Mouse (Mus musculus) heart, embryonic 13.5 days (tissue): Measurements from ENCODE around the gene Wipf2. TPM values are rescaled to one million over a fixed set of nuclear protein-coding genes. Genes with fewer than 3 reads are reported as not detected.
"Not testable (repeated sequence)": the region's sequence is repeated elsewhere in the genome, so short reads cannot be mapped to it uniquely, and the experiment has no call there.

Source experiments
- ATAC-seq: fragments of 200-750 bp; cut with Nextera tagmentation; 2 replicates; pipeline ENCODE4 v1.8.0; 2017; ENCODE audit warnings: moderate TSS enrichment; ENCODE audit not compliant: insufficient number of reproducible peaks, low FRiP score, low TSS enrichment; ENCODE audit errors: extremely low read depth
- H3K27ac ChIP-seq: fragments of 300-500 bp; sonication (generic); replicated peaks from 2 replicates; pipeline ENCODE4 v1.5.1; 2015; ENCODE audit warnings: moderate library complexity, mild to moderate bottlenecking, inconsistent platforms
- H3K27me3 ChIP-seq: fragments of 300-500 bp; sonication (generic); replicated peaks from 2 replicates; pipeline ENCODE4 v1.6.1; 2015; ENCODE audit warnings: mild to moderate bottlenecking, inconsistent platforms
- H3K36me3 ChIP-seq: fragments of 300-500 bp; sonication (generic); 2 replicates; pipeline ENCODE4 v1.6.1; 2015; ENCODE audit warnings: mild to moderate bottlenecking, inconsistent platforms
- H3K4me1 ChIP-seq: fragments of 300-500 bp; sonication (generic); 2 replicates; pipeline ENCODE4 v1.6.1; 2015; ENCODE audit warnings: inconsistent platforms
- H3K4me2 ChIP-seq: fragments of 300-500 bp; sonication (generic); 2 replicates; pipeline ENCODE4 v1.6.1; 2015; ENCODE audit warnings: inconsistent platforms, mild to moderate bottlenecking, moderate library complexity
- H3K4me3 ChIP-seq: fragments of 300-500 bp; sonication (generic); 2 replicates; pipeline ENCODE4 v1.5.1; 2015; ENCODE audit warnings: moderate library complexity, mild to moderate bottlenecking, inconsistent platforms
- H3K9ac ChIP-seq: fragments of 300-500 bp; sonication (generic); 2 replicates; pipeline ENCODE4 v1.6.1; 2015; ENCODE audit warnings: inconsistent platforms, mild to moderate bottlenecking, moderate library complexity
- H3K9me3 ChIP-seq: fragments of 300-500 bp; sonication (generic); 2 replicates; pipeline ENCODE4 v1.6.1; 2016; ENCODE audit warnings: inconsistent platforms
- WGBS: fragments of 180-500 bp; shearing (Covaris S2); methylation state at CpG from one replicate; pipeline ENCODE4 v1.1.7; 2015; ENCODE audit warnings: mixed read lengths; 5-methylcytosine and 5-hydroxymethylcytosine counted together
- polyA plus RNA-seq: library from polyadenylated mRNA; unstranded; fragments of >200 nt; fragmentation: Nextera tagmentation; extraction: Ambion mirVana; gene quantifications from 2 replicates; pipeline ENCODE4 v1.2.1, GENCODE M21; 2015

The Wipf2 gene
- polyA plus RNA-seq, 1 experiment from 2014 or later, result 2.6 TPM

DNA sequence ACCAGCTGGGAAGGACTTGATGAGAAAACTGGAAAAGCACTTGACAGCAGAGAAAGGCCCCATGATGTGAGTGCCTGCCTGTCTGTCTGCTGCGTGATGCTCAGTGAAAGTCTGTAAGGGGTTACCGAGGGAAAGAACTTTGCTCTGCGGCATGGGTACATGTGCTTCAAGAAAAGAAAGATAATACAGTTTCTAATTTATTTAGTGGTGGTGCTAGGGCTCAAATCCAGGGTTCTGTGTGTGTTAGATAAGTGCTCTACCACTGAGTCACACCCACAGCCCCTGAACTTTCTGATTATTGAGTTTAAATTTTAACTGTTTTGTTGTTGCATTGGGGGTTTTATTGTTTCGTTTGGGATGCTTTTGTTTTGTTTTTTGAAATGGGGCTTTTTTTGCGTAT is 48.1 kb downstream of the Wipf2 start:
- ATAC-seq, result no peak
- Histone ChIP-seq H3K4me3 (no peak overlapping the region), H3K36me3 (peaks cover 60% of the 10 kb centered on the region), H3K9ac (no peak overlapping the region), H3K27me3 (no peaks in the 10 kb centered on the region), H3K9me3 (no peaks in the 10 kb centered on the region), H3K4me2 (no peak overlapping the region), H3K4me1 (peaks cover 34% of the 10 kb centered on the region), H3K27ac (no peak overlapping the region)
- 76% methylated on average over 5 of the region's 5 CpGs for WGBS

DNA sequence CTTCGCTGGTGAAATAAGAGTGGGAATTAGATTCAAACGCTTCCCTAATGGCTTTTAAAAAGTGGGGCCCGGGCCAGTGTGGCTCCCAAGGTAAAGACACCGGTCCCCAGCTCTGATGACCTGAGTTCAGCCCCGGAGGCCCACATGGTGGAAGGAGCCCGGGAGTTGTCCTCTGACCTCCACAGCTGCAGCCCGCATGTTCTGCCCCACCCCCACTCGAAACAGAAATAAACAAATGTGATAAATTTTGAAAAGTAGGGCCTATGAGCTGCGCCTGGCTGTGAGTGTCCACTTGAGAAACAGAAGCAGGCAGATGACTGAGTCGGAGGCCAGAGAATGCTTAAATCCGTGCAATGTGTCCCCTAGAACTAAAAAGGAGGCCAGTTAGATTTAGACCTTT is 50.8 kb downstream of the Wipf2 start:
- no peak for ATAC-seq
- Histone ChIP-seq H3K27me3 (no peaks in the 10 kb centered on the region), H3K27ac (no peak overlapping the region), H3K4me1 (peaks cover 34% of the 10 kb centered on the region), H3K36me3 (peaks cover 86% of the 10 kb centered on the region), H3K9ac (no peak overlapping the region), H3K4me3 (no peak overlapping the region), H3K9me3 (no peaks in the 10 kb centered on the region), H3K4me2 (no peak overlapping the region)
- 75% methylated on average over 11 of the region's 11 CpGs for WGBS

DNA sequence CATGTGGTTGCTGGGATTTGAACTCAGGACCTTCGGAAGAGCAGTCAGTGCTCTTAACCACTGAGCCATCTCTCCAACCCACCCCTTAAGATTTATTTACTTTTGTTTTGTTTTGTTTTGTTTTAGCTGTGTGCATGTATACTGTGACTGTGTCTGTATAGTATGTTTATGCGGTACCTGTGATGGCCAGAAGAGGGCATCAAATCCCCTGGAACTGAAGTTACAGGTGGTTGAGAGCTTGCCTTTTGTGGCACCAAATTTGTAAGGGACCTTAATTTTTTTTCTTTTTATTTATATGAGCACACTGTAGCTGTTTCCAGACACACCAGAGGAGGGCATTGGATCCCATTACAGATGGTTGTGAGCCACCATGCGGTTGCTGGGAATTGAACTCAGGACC is 52.9 kb downstream of the Wipf2 start:
- not testable (repeated sequence) for H3K27me3 ChIP-seq, H3K4me3 ChIP-seq, ATAC-seq, H3K9ac ChIP-seq, H3K4me2 ChIP-seq, H3K27ac ChIP-seq, H3K9me3 ChIP-seq
- peaks cover 20% of the 10 kb centered on the region for H3K4me1 ChIP-seq
- WGBS, result 89% methylated on average over 3 of the region's 3 CpGs
- peaks cover 95% of the 10 kb centered on the region for H3K36me3 ChIP-seq

DNA sequence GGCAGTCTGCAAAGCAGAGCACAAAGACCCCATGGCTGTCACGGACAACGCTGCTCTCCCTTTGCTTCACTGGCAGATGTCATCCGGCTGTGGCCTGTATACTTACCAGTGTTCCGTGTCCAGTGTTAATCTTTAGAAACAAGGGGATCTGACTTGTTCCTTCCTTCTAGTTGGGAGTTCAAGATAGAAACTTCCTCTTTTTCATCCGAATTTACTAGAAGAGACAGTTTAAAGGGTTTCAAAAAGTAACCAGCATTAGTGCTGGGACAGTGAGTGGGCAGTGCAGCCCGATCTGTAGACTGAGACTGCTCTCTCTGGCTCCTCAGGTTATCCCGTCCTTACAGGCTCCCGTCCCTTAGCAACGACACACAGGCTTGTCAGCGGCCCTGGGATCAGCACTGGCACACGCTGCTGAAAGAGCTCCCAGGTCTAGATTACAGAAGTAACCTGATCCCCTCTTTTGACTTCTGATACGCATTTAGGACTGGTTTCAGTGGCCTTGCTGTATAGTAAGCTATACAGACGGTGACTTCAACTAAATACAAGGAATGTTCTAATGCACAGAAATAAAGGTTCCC is 54.1 kb downstream of the Wipf2 start:
- Histone ChIP-seq H3K9ac (peak overlapping the region; percentile 37; the same call in 1 of the 2 replicates), H3K4me3 (no peak overlapping the region), H3K4me2 (no peak overlapping the region), H3K27me3 (no peaks in the 10 kb centered on the region), H3K27ac (peak overlapping the region; percentile 69), H3K36me3 (peaks cover 90% of the 10 kb centered on the region), H3K4me1 (peaks cover 21% of the 10 kb centered on the region), H3K9me3 (no peaks in the 10 kb centered on the region)
- 44% methylated on average over 13 of the region's 13 CpGs for WGBS
- ATAC-seq, result no peak

DNA sequence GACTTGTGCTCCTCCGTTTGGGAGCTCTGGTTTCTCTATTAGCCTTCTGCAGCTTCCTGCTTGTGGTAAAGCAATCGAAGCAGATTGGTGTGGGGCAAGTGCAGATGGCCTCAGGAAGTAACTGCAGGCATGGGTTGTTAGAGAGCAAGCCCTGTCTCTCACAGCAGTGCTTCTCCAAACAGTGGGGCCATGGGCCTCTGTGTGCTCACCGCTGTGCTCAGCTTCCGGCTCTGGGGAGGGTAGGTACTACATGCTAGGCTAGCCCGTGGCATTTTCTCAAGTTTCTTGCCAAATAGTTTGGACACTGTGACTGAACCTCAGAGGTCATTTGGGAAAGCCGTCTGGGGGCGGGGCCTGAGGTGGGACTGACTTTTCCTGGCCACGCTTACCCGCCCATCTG is 54.8 kb downstream of the Wipf2 start:
- Histone ChIP-seq H3K4me2 (no peak overlapping the region), H3K9ac (peak overlapping the region; percentile 37; the same call in 1 of the 2 replicates), H3K36me3 (peaks cover 84% of the 10 kb centered on the region), H3K9me3 (no peaks in the 10 kb centered on the region), H3K27me3 (no peaks in the 10 kb centered on the region), H3K27ac (peak overlapping the region; percentile 69), H3K4me3 (no peak overlapping the region), H3K4me1 (peaks cover 29% of the 10 kb centered on the region)
- no peak for ATAC-seq
- WGBS, result 67% methylated on average over 9 of the region's 9 CpGs

DNA sequence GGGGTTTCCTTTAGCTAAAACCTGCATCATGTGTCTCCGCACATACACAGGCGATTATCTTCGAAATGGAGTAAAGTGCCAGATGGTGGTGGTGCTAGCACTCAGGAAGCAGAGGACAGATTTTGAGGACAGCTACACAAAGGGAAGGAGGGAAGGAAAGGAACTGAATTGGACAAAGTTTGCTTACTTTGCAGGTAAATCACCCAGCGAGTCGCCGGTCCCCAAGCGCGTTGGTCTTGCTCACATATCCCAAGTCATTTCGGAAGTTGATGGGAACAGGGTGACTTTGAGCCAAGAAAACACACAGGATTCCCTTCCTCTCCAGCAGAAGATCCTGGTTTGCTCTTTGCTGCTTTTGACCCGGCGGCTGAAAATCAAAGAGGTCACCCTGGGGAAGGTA is 55.6 kb downstream of the Wipf2 start:
- no peaks in the 10 kb centered on the region for H3K9me3 ChIP-seq
- H3K4me2 ChIP-seq, result no peak overlapping the region
- no peaks in the 10 kb centered on the region for H3K27me3 ChIP-seq
- H3K9ac ChIP-seq, result no peak overlapping the region
- H3K36me3 ChIP-seq, result peaks cover 76% of the 10 kb centered on the region
- WGBS, result 89% methylated on average over 11 of the region's 11 CpGs
- no peak overlapping the region for H3K27ac ChIP-seq
- no peak for ATAC-seq
- H3K4me1 ChIP-seq, result peaks cover 34% of the 10 kb centered on the region
- H3K4me3 ChIP-seq, result no peak overlapping the region

DNA sequence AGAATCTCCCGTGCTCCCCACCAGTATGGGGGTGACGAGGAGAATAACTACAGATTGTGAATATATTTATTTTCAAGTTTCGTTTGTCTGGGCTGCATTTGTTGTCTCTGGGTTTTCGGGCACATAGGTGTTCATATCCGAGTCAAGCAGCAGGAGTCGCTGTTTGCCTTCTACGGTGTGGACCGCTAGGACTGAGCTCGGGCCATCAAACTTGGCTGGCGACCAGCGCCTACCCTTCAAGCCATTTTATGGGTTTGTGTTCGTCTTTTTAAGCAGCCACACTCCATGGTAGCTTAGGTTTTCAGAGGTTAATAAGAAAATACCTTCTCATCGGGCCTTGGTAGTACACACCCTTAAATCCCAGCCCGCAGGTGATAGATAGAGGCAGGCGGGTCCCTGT is 58.4 kb downstream of the Wipf2 start:
- H3K9ac ChIP-seq, H3K27ac ChIP-seq, H3K4me3 ChIP-seq, H3K27me3 ChIP-seq, H3K9me3 ChIP-seq, H3K4me2 ChIP-seq, ATAC-seq: not testable (repeated sequence)
- WGBS, result 48% methylated on average over 15 of the region's 15 CpGs
- peaks cover 50% of the 10 kb centered on the region for H3K36me3 ChIP-seq
- H3K4me1 ChIP-seq, result peaks cover 61% of the 10 kb centered on the region

GRCm38 (mm10) chr11:98922307-98922706 is 58.9 kb downstream of the Wipf2 start:
- ATAC-seq, H3K9me3 ChIP-seq, H3K9ac ChIP-seq, H3K27me3 ChIP-seq, H3K4me2 ChIP-seq, H3K4me3 ChIP-seq: not testable (repeated sequence)
- WGBS, result 54% methylated on average over 10 of the region's 10 CpGs
- H3K4me1 ChIP-seq, result peaks cover 61% of the 10 kb centered on the region
- H3K27ac ChIP-seq, result 0 out of 2 replicates have a peak overlapping the region, but pooled peaks have one; percentile 67
- peaks cover 46% of the 10 kb centered on the region for H3K36me3 ChIP-seq

- peak overlapping the region; percentile 67 for H3K27ac ChIP-seq
- not testable (repeated sequence) for H3K4me2 ChIP-seq, H3K9me3 ChIP-seq, H3K27me3 ChIP-seq, H3K4me3 ChIP-seq
- 56% methylated on average over 16 of the region's 16 CpGs for whole genome bisulfite sequencing
- ATAC-seq, result 0 out of 2 replicates have a peak, but pooled peaks have one; percentile 7
- H3K36me3 ChIP-seq, result peaks cover 39% of the 10 kb centered on the region
- peak overlapping the region; percentile 13; the same call in 1 of the 2 replicates for H3K9ac ChIP-seq
- H3K4me1 ChIP-seq, result peaks cover 59% of the 10 kb centered on the region
These were observed 59.6 kb downstream of the Wipf2 start for GRCm38 (mm10) chr11:98922851-98923711.

GRCm38 (mm10) chr11:98924633-98925175 is 61.3 kb downstream of the Wipf2 start:
- WGBS, result 64% methylated on average over 5 of the region's 5 CpGs
- peaks cover 69% of the 10 kb centered on the region for H3K4me1 ChIP-seq
- H3K4me2 ChIP-seq, result peak overlapping the region; percentile 47
- no peak for ATAC-seq
- no peak overlapping the region for H3K4me3 ChIP-seq
- H3K36me3 ChIP-seq, result peaks cover 23% of the 10 kb centered on the region
- H3K9ac ChIP-seq, result peak overlapping the region; percentile 69; the same call in 1 of the 2 replicates
- no peaks in the 10 kb centered on the region for H3K27me3 ChIP-seq
- H3K27ac ChIP-seq, result peak overlapping the region; percentile 75
- H3K9me3 ChIP-seq, result no peaks in the 10 kb centered on the region

- no peaks in the 10 kb centered on the region for H3K9me3 ChIP-seq
- peak overlapping the region; percentile 47 for H3K4me2 ChIP-seq
- no peaks in the 10 kb centered on the region for H3K27me3 ChIP-seq
- H3K4me3 ChIP-seq, result no peak overlapping the region
- H3K4me1 ChIP-seq, result peaks cover 75% of the 10 kb centered on the region
- peaks cover 17% of the 10 kb centered on the region for H3K36me3 ChIP-seq
- peak overlapping the region; percentile 75 for H3K27ac ChIP-seq
- ATAC-seq, result no peak
- WGBS, result 27% methylated on average over 10 of the region's 10 CpGs
- H3K9ac ChIP-seq, result peak overlapping the region; percentile 69
These were observed 61.9 kb downstream of the Wipf2 start for GRCm38 (mm10) chr11:98925265-98925721.
